In genomic region chr16:45454762-45455161, GRCm38 (mm10) we compare ENCODE assay signal across 40 mouse cellular contexts. TPM values are rescaled to one million over a fixed set of nuclear protein-coding genes. Genes with fewer than 3 reads are reported as not detected.
"Had no signal": no experiment of that assay in that cellular context is flagged by ENCODE, and none has a peak within 500 bp of the region (broad histone marks: within the 10 kb centered on the region; RNA-seq: fewer than 3 reads in every experiment).

No protein-coding gene starts in this region.

- DNase-seq: left cerebral cortex, postnatal 4 days; liver, embryonic 13.5 days; lung, adult 18-20 months; lung, adult 2 months; lung, embryonic 14.5 days; lung, postnatal 10 days; lung, postnatal 14 days; lung, postnatal 36 days; lung, postnatal 4 days; midbrain, embryonic 14.5 days had no signal

- H3K9me3 ChIP-seq: limb, embryonic 10.5 days; limb, embryonic 12.5 days; limb, embryonic 13.5 days; limb, embryonic 15.5 days; liver, embryonic 13.5 days; liver, embryonic 15.5 days; lung, embryonic 15.5 days; megakaryocyte, embryonic 14.5 days; midbrain, embryonic 10.5 days; midbrain, embryonic 12.5 days; midbrain, embryonic 13.5 days; midbrain, embryonic 15.5 days; neural tube, embryonic 12.5 days; neural tube, embryonic 13.5 days had no signal

- H3K4me1 ChIP-seq: limb, embryonic 10.5 days; limb, embryonic 12.5 days; limb, embryonic 13.5 days; limb, embryonic 15.5 days; liver, embryonic 13.5 days; liver, embryonic 15.5 days; lung, embryonic 15.5 days; megakaryocyte, embryonic 14.5 days; midbrain, embryonic 10.5 days; midbrain, embryonic 12.5 days; midbrain, embryonic 13.5 days; midbrain, embryonic 15.5 days; neural tube, embryonic 12.5 days; neural tube, embryonic 13.5 days had no signal

- H3K27ac ChIP-seq: left cerebral cortex, adult 2 months; limb, embryonic 10.5 days; limb, embryonic 12.5 days; limb, embryonic 13.5 days; limb, embryonic 15.5 days; liver, embryonic 13.5 days; liver, embryonic 14.5 days; liver, embryonic 15.5 days; lung, embryonic 15.5 days; macrophage; midbrain, embryonic 10.5 days; midbrain, embryonic 12.5 days; midbrain, embryonic 13.5 days; midbrain, embryonic 15.5 days; neural tube, embryonic 12.5 days; neural tube, embryonic 13.5 days had no signal

- H3K27me3 ChIP-seq: limb, embryonic 12.5 days; limb, embryonic 13.5 days; limb, embryonic 15.5 days; liver, embryonic 13.5 days; liver, embryonic 15.5 days; lung, embryonic 15.5 days; megakaryocyte, embryonic 14.5 days; midbrain, embryonic 12.5 days; midbrain, embryonic 13.5 days; midbrain, embryonic 15.5 days; neural tube, embryonic 12.5 days; neural tube, embryonic 13.5 days had no signal

- H3K4me3 ChIP-seq: left cerebral cortex, adult 2 months; limb, embryonic 10.5 days; limb, embryonic 12.5 days; limb, embryonic 13.5 days; limb, embryonic 15.5 days; liver, embryonic 13.5 days; liver, embryonic 15.5 days; lung, embryonic 15.5 days; megakaryocyte, embryonic 14.5 days; midbrain, embryonic 10.5 days; midbrain, embryonic 12.5 days; midbrain, embryonic 13.5 days; midbrain, embryonic 15.5 days; myocyte; neural tube, embryonic 12.5 days; neural tube, embryonic 13.5 days had no signal

- ATAC-seq: lung, postnatal 0 days; midbrain, embryonic 13.5 days; midbrain, embryonic 15.5 days; midbrain, embryonic 16.5 days had no signal

- H3K4me2 ChIP-seq: limb, embryonic 12.5 days; limb, embryonic 13.5 days; limb, embryonic 15.5 days; liver, embryonic 11.5 days; liver, embryonic 13.5 days; liver, embryonic 15.5 days; lung, embryonic 14.5 days; lung, embryonic 15.5 days; midbrain, embryonic 11.5 days; midbrain, embryonic 12.5 days; midbrain, embryonic 13.5 days; midbrain, embryonic 15.5 days; neural tube, embryonic 12.5 days; neural tube, embryonic 13.5 days had no signal

- H3K36me3 ChIP-seq: limb, embryonic 10.5 days; limb, embryonic 12.5 days; limb, embryonic 13.5 days; limb, embryonic 15.5 days; liver, embryonic 13.5 days; liver, embryonic 15.5 days; lung, embryonic 15.5 days; midbrain, embryonic 10.5 days; midbrain, embryonic 12.5 days; midbrain, embryonic 13.5 days; midbrain, embryonic 15.5 days; neural tube, embryonic 12.5 days; neural tube, embryonic 13.5 days had no signal

- H3K9ac ChIP-seq: limb, embryonic 12.5 days; limb, embryonic 13.5 days; limb, embryonic 15.5 days; liver, embryonic 13.5 days; liver, embryonic 14.5 days; liver, embryonic 15.5 days; lung, embryonic 14.5 days; lung, embryonic 15.5 days; midbrain, embryonic 12.5 days; midbrain, embryonic 13.5 days; midbrain, embryonic 15.5 days; neural tube, embryonic 12.5 days; neural tube, embryonic 13.5 days had no signal

RNA-seq across cellular contexts. Expression of gene Gm609, which starts 38.0 kb away (rescaled TPM):
- total RNA-seq: left cerebral cortex, postnatal 4 days; megakaryocyte progenitor cell, adult 5-6 weeks; megakaryocyte, adult 5-6 weeks; megakaryocyte-erythroid progenitor cell, adult 5-6 weeks; midbrain, postnatal 0 days; monocyte, adult 5-6 weeks had no signal
- polyA plus RNA-seq: limb, embryonic 10.5 days; limb, embryonic 11.5 days; limb, embryonic 12.5 days; limb, embryonic 13.5 days; limb, embryonic 14.5 days; limb, embryonic 15.5 days; liver, embryonic 13.5 days; liver, embryonic 15.5 days; lung, adult 2 months; lung, embryonic 14.5 days; lung, embryonic 15.5 days; lung, embryonic 16.5 days; lung, postnatal 0 days; macrophage; midbrain, embryonic 10.5 days; midbrain, embryonic 11.5 days; midbrain, embryonic 12.5 days; midbrain, embryonic 13.5 days; midbrain, embryonic 14.5 days; midbrain, embryonic 15.5 days; midbrain, embryonic 16.5 days; midbrain, postnatal 0 days; myocyte; neural tube, embryonic 11.5 days; neural tube, embryonic 12.5 days; neural tube, embryonic 13.5 days had no signal

RNA-seq across cellular contexts. Expression of gene Cd200, which starts 45.9 kb away (rescaled TPM):
- total RNA-seq: megakaryocyte-erythroid progenitor cell, adult 5-6 weeks had no signal
